Mouse (Mus musculus): Measurements from ENCODE around the gene Wnt3.

- TF ChIP-seq CTCF (IDR thresholded peaks at IDR 0.05; ENCODE audit: extremely low read depth, insufficient read depth, low read length) = no peak
- TF ChIP-seq POLR2A (IDR thresholded peaks at IDR 0.05; ENCODE audit: extremely low read depth, insufficient read depth, low read length) = no peak
Observed at GRCm38 (mm10) chr11:103832331-103832730, 58.4 kb downstream of the Wnt3 start.

Data from cortical plate, adult 2 months (tissue).